Mouse (Mus musculus) liver, postnatal 0 days (tissue): Measurements from ENCODE around the gene Clca1.

Source experiments
- CTCF ChIP-seq: sonication (generic); IDR thresholded peaks from 2 replicates; pipeline ENCODE4 v1.5.1; 2016; ENCODE audit warnings: antibody characterized with exemption, low read depth
- EP300 ChIP-seq: IDR thresholded peaks from 2 replicates; pipeline ENCODE4 v1.6.1; 2016; ENCODE audit warnings: antibody characterized with exemption, low read depth, mild to moderate bottlenecking

GRCm38 (mm10) chr3:144976091-144976490, 56.5 kb downstream of the Clca1 start:
- no peak for TF ChIP-seq CTCF
- TF ChIP-seq EP300: no peak
